Mouse (Mus musculus) adrenal gland, postnatal 10 days (tissue): Measurements from ENCODE around the gene Pfn1. TPM values are rescaled to one million over a fixed set of nuclear protein-coding genes. Genes with fewer than 3 reads are reported as not detected.

Experiments used
- DNase-seq: peaks from one replicate; pipeline ENCODE4 v3.0.0; 2021; ENCODE audit warnings: mixed read lengths
- long read RNA-seq, 2 experiments: library from polyadenylated mRNA; stranded (forward); transcript quantifications; one replicate each; pipeline ENCODE4 v2.0.0; 2021
- total RNA-seq, 2 experiments: library from RNA; stranded (reverse); gene quantifications; 2 replicates each; pipeline ENCODE4 v1.2.3; 2021

Pfn1 gene
- 100 to 1,000 TPM; 677 to 708 TPM for total RNA-seq
- long read RNA-seq, experiment 1, transcript Pfn1-201 (3 exons, 861 nt): major isoform, 614 of 658 reads
- long read RNA-seq, experiment 1, partial matches to known transcripts: 27 of 658 reads
- long read RNA-seq, experiment 1, other reads (novel, unspliced or antisense): 14 of 658 reads
- long read RNA-seq, experiment 2, transcript Pfn1-201 (3 exons, 861 nt): major isoform, 438 of 459 reads
- long read RNA-seq, experiment 2, partial matches to known transcripts: 6 of 459 reads
- long read RNA-seq, experiment 2, other reads (novel, unspliced or antisense): 10 of 459 reads

- peak; percentile 93 for DNase-seq
These were observed at the start of gene Pfn1 for GRCm38 (mm10) chr11:70654198-70654922. TSS of gene Pfn1 (minus strand) at chr11:70654644.

DNA sequence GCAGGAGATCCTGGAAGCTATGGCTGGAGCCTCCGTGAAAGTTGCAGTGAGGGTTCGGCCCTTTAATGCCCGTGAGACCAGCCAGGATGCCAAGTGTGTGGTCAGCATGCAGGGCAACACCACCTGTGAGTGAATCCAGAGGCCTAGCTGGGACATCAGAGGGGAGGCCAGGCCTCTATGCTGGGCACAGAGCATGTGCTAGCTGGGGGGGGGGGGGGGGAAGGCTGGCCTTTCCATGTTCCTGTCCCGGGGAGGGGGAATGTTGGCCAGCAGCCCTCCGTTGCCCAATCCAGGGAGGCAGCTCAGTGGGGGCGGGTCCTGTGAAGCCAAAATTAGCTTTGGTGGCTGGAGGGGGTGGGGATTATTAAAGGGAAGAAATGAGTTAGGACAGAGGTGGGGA is 48.3 kb upstream of the Pfn1 start:
- DNase-seq: peak; percentile 70

DNA sequence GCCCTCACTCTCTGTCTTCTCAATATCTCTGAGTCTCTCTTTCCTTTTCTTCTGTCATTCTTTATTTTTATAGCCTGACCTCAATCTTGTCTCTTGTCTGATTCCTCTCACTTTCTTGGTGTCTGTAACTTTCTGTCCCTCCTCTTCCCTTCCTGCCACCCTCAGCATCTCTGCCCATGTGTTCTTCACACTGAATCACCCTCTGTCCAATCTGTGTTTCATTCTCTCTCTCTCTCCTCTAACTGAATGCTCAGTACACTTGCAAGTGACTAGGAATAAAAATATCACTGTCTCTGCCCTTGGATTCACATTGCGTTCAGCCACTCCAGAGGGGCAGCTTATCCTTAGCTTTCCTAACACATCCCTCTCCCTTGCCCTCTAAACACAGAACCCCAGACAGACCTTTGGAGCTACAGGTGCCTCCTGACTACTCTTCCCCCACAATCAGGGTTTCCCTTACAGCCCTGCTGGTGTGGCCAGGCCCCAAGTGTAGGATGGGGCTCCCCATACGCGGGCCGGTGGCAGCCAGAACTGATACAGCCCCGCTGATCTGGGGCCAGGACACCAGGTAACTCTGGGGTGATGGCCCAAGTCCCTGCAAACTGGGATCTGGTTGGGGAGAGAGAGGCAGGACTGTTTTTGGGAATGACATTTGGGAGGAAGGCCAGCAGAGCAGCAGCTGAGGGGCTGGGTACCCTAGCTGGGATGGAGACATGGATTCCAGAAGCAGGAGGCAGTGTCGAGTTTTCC is 47.7 kb upstream of the Pfn1 start:
- no peak for DNase-seq

- DNase-seq: no peak
These were observed 46.9 kb upstream of the Pfn1 start for GRCm38 (mm10) chr11:70701221-70701955.

- peak; percentile 83 for DNase-seq
These were observed 46.2 kb upstream of the Pfn1 start for GRCm38 (mm10) chr11:70700613-70701012.

- DNase-seq: peak; percentile 99
These were observed 45.5 kb upstream of the Pfn1 start, which contains the start of the genes Inca1 and Kif1c for GRCm38 (mm10) chr11:70699722-70700556. TSS of gene Inca1 (minus strand) at chr11:70700155. TSS of gene Kif1c (plus strand) at chr11:70700548.

DNA sequence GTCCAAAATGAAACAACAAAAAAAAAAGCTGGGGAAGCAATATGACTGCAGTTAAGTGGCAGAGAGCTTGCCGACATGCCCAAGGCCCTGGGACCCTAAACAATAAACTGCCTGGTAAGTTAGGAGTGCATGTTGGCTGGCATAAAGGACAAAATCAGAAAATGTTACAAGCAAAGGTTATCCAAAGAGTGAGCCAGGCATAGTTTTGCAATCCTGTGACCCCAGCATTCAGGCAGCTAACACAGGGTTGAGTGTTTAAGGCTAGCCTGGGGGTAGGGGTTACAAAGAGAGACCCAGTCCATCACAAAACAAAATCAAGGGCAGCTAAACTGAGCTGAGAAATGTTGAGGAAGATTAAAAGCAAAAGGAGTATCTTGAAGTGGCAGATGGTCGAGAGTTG is 44.6 kb upstream of the Pfn1 start:
- DNase-seq: peak; percentile 34

GRCm38 (mm10) chr11:70697376-70697775 is 42.9 kb upstream of the Pfn1 start:
- DNase-seq: no peak

DNA sequence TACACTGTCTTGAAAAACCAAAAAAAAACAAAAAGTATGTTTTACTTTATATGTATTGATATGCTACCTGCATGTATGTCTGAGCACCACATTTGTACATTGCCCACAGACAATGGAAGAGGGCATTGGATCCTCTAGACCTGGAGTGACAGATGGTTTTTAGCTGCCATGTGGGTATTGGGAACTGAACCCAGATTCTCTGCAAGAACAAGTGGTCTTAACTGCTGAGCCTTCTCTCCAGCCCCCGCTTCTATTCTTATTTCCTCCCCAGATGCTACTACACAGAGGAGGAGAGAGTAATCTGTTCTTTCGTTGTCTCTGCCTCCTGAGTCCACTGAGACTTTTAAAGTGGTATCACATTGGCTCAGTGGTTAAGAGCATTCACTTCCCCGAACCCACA is 39.1 kb upstream of the Pfn1 start:
- no peak for DNase-seq

DNA sequence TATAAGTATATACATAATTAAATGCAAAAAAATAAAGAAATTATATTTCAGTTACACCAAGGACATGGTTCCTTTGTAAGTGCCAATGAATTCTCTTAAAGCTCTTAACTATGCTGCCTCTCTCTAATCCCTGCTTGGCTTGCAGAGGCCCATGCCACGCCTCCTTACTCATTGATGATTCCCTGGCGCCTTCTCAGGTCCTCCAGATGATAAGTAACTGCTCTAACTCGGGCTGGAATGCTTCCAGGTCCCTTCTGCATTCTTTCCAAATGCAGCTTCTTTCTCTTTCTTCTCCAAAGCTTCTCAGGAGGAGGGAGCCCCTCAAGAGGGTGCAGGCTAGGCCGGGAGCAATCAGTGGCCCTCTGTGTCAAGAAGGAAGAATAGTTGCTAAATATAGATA is 35.1 kb upstream of the Pfn1 start:
- DNase-seq: no peak

DNA sequence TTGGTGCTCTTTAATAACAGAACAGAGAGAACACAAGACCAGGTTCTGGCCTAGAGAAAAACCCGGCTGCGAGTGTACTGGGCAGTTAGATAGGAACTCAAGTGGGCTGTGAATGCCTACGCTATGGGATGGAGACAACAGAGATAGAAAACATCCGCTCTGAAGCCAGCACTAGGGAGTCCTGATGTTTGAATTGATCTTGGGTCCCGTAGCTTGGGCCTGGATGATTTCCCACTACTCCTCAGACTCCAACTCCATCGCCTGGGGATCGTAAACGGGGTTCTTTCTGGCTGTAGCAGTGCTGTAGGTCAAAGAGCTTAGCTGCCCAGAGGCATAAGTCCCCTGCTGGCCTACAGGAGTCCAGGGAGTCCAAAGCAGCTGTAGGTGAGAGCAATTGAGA is 33.9 kb upstream of the Pfn1 start:
- peak; percentile 44 for DNase-seq

DNA sequence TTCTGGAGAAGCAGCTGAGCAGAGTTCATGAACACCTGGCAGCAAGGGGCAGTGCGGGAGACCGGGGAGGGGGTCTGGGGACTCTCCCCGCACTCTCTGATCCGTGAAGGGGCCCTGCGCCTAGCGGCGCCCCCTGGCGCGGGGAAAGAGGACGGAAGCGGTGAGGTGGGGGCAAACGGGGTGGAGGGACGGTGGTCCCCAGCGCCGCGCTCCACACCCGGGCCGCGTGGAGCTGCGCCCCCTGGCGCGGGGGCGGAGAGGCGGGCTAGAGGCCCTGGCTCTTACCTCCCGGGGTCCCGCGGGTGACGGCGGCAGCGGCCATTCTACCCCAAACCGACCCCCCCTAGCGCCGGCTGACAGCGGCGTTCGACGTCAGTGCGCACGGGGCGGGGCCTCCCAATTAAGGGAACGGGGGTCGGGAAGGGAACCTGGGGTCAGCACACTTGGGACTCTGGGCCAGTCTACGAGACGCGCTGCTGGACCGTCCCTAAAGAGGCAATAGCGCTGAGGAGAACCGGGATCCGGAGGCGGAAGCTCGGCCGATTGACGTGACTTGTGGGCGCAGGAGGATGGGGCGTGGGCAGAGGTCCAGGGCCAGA is 33.3 kb upstream of the Pfn1 start, which contains the start of gene Camta2:
TSS of gene Camta2 (minus strand) at position 505 of the 599 bp plus-strand sequence.
- peak; percentile 93 for DNase-seq

DNA sequence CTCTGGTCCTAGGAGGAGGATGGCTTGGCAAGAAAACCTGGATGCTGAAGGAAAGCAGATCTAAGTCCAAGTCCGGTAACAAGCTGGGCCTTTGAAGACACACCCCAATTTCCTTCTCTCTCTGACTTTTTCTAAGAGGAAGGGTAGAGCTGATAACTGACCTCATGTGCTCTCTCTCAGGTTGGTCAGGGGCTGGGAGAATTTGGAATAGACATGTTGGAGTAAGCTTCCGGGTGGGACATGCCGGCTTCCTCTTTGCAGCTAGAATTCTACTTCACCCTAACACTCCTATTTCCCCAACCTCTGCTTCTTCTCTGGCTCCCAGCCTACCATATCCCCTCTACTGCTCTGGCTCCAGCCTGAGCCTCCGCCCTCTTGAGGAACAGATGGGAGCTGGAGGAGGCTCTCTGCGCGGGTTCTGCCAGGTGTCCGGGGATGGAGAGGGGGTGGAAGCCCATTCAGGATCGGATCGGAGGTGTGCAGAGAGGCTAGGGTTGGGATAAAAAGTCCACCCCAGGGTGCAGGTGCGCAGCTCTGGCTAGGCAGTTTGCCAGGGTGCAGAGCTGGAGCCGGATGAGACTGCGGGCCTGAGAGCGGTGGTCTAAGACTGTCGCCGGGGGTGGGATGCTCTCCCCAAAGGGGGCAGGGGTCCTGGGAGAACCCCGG is 32.6 kb upstream of the Pfn1 start:
- peak; percentile 52 for DNase-seq

GRCm38 (mm10) chr11:70683640-70684039 is 29.2 kb upstream of the Pfn1 start:
- DNase-seq: no peak

- DNase-seq: peak; percentile 36
These were observed 27.6 kb upstream of the Pfn1 start for GRCm38 (mm10) chr11:70681897-70682581.

- no peak for DNase-seq
These were observed 26.7 kb upstream of the Pfn1 start for GRCm38 (mm10) chr11:70681170-70681569.

GRCm38 (mm10) chr11:70679894-70680293 is 25.4 kb upstream of the Pfn1 start:
- DNase-seq: no peak

DNA sequence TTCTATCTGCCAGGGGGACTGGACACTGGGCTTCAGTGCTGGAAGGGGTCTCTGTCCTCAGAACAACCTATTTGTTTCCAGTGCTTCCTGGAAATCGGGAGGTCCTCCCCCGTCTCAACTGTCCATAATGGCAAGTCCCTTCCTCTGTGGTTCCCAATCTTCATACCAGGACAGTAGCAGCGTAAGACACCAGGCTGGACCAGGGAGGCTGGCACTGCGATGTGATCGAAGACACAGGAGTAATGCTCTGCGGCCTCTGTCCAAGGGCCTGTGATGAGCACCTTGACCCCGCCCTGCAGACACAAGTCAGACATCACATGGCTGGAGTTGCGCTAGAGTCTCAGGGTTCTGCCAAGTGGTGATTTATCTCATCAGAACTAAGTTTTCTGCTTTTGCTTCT is 24.9 kb upstream of the Pfn1 start:
- DNase-seq: no peak

DNA sequence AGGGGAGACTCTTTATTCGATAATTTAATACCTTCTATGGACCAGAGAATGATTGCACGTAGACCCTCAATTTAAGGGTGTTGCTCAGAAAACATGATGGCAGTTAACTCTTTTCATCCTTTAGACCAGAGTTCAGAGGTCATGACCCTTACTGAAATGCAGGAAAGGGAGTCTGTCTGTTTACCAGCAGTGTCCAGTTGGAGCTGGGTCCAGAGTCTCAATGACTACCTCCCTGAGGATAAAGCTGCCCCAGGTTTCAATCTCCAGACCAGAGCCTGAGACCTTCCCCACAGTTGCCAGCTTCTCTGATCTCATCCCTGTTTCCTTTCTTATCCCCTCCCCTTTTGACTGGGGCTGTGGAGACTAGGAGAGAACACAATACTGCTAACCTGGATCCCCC is 24.1 kb upstream of the Pfn1 start:
- DNase-seq: no peak

GRCm38 (mm10) chr11:70678092-70678491 is 23.6 kb upstream of the Pfn1 start:
- no peak for DNase-seq
